Mouse (Mus musculus): ENCODE measurements around the gene Srd5a2. TPM values are rescaled to one million over a fixed set of nuclear protein-coding genes. Genes with fewer than 3 reads are reported as not detected.

Gene Srd5a2
- total and polyA plus RNA-seq, 3 experiments: not detected

GRCm38 (mm10) chr17:73991264-73991663, 56.5 kb downstream of the Srd5a2 start:
- DNase-seq (ENCODE audit: low read depth, low spot score): no peak
- H3K9ac ChIP-seq (ENCODE audit: control insufficient read depth, low read depth, low read length, poor library complexity, severe bottlenecking): no peak overlapping the region
- H3K36me3 ChIP-seq (ENCODE audit: control insufficient read depth in 1 of 2, insufficient read depth in 2 of 2, low read length in 2 of 2): no peaks in the 10 kb centered on the region
- no peak overlapping the region for H3K27ac ChIP-seq (ENCODE audit: control insufficient read depth, low read depth, low read length)
- no peaks in the 10 kb centered on the region for H3K4me1 ChIP-seq (ENCODE audit: control insufficient read depth in 1 of 2, insufficient read depth in 2 of 2, low read length in 2 of 2)
- no peaks in the 10 kb centered on the region for H3K9me3 ChIP-seq (replicated peaks; ENCODE audit: insufficient read depth, low read length)
- no peak overlapping the region for H3K4me3 ChIP-seq (ENCODE audit: control insufficient read depth in 1 of 2, insufficient read depth in 1 of 2, low read depth in 2 of 2, low read length in 2 of 2)
- TF ChIP-seq RCOR1 (IDR thresholded peaks at IDR 0.05; ENCODE audit: low read depth, low read length): no peak
- TF ChIP-seq GABPA (IDR thresholded peaks at IDR 0.05; ENCODE audit: low read depth, low read length): no peak
- no peak for TF ChIP-seq ZC3H11A (IDR thresholded peaks at IDR 0.05; ENCODE audit: low read depth, low read length)
- no peak for TF ChIP-seq UBTF (IDR thresholded peaks at IDR 0.05; ENCODE audit: borderline replicate concordance, insufficient read depth, low read depth, low read length)
- TF ChIP-seq MYB (IDR thresholded peaks at IDR 0.05; ENCODE audit: low read depth, low read length): no peak
- no peaks in the 10 kb centered on the region for H3K27me3 ChIP-seq (ENCODE audit: control insufficient read depth in 1 of 2, insufficient read depth in 2 of 2, low read length in 2 of 2)
- H3K79me2 ChIP-seq (ENCODE audit: control insufficient read depth, insufficient read depth, low read length, poor library complexity): no peaks in the 10 kb centered on the region

- no peak for DNase-seq (ENCODE audit: low read depth, low spot score)
- H3K79me2 ChIP-seq (ENCODE audit: control insufficient read depth, insufficient read depth, low read length, poor library complexity): no peaks in the 10 kb centered on the region
- no peaks in the 10 kb centered on the region for H3K27me3 ChIP-seq (ENCODE audit: control insufficient read depth in 1 of 2, insufficient read depth in 2 of 2, low read length in 2 of 2)
- H3K36me3 ChIP-seq (ENCODE audit: control insufficient read depth in 1 of 2, insufficient read depth in 2 of 2, low read length in 2 of 2): no peaks in the 10 kb centered on the region
- H3K4me3 ChIP-seq (ENCODE audit: control insufficient read depth in 1 of 2, insufficient read depth in 1 of 2, low read depth in 2 of 2, low read length in 2 of 2): no peak overlapping the region
- H3K27ac ChIP-seq (ENCODE audit: control insufficient read depth, low read depth, low read length): no peak overlapping the region
- no peaks in the 10 kb centered on the region for H3K4me1 ChIP-seq (ENCODE audit: control insufficient read depth in 1 of 2, insufficient read depth in 2 of 2, low read length in 2 of 2)
- H3K9me3 ChIP-seq (replicated peaks; ENCODE audit: insufficient read depth, low read length): no peaks in the 10 kb centered on the region
- TF ChIP-seq USF1 (IDR thresholded peaks at IDR 0.05; ENCODE audit: low read depth, low read length): no peak
- no peak for TF ChIP-seq GATA1 (IDR thresholded peaks at IDR 0.05; ENCODE audit: low read depth, low read length)
- TF ChIP-seq KAT2A (conservative IDR thresholded peaks at IDR 0.05; ENCODE audit: low read depth, low read length): no peak
- no peak for TF ChIP-seq NRF1 (IDR thresholded peaks at IDR 0.05; ENCODE audit: insufficient read depth, low read depth, low read length, poor library complexity, severe bottlenecking)
- TF ChIP-seq ZMIZ1 (IDR thresholded peaks at IDR 0.05; ENCODE audit: low read depth, low read length): no peak
- no peak for TF ChIP-seq E2F4 (IDR thresholded peaks at IDR 0.05; ENCODE audit: borderline replicate concordance, low read depth, low read length)
- TF ChIP-seq MXI1 (IDR thresholded peaks at IDR 0.05; ENCODE audit: low read depth, low read length): no peak
- no peak for TF ChIP-seq RCOR1 (IDR thresholded peaks at IDR 0.05; ENCODE audit: low read depth, low read length)
- no peak for TF ChIP-seq ELF1 (IDR thresholded peaks at IDR 0.05; ENCODE audit: low read depth, low read length)
- TF ChIP-seq MAX (IDR thresholded peaks at IDR 0.05; ENCODE audit: low read length): no peak
- no peak for TF ChIP-seq HCFC1 (IDR thresholded peaks at IDR 0.05; ENCODE audit: low read depth, low read length)
- no peak for TF ChIP-seq GABPA (IDR thresholded peaks at IDR 0.05; ENCODE audit: low read depth, low read length)
- no peak for TF ChIP-seq POLR2A (IDR thresholded peaks at IDR 0.05; ENCODE audit: control insufficient read depth in 1 of 2, insufficient read depth in 1 of 2, low read depth in 1 of 2, low read length in 2 of 2, poor library complexity in 1 of 2)
- no peak for TF ChIP-seq RAD21 (IDR thresholded peaks at IDR 0.05; ENCODE audit: low read depth, low read length)
- no peak for TF ChIP-seq MAFK (IDR thresholded peaks at IDR 0.05; ENCODE audit: borderline replicate concordance, low read depth, low read length)
- H3K9ac ChIP-seq (ENCODE audit: control insufficient read depth, low read depth, low read length, poor library complexity, severe bottlenecking): no peak overlapping the region
Measured at GRCm38 (mm10) chr17:73986571-73986970, 61.1 kb downstream of the Srd5a2 start.
